Mouse (Mus musculus) midbrain, embryonic 16.5 days (tissue): ENCODE measurements around the gene Tmtc1. TPM values are rescaled to one million over a fixed set of nuclear protein-coding genes. Genes with fewer than 3 reads are reported as not detected.

ENCODE experiments used
- ATAC-seq: fragments of 200-750 bp; cut with Nextera tagmentation; 2 replicates; pipeline ENCODE4 v1.8.0; 2017; ENCODE audit warnings: moderate TSS enrichment
- H3K27ac ChIP-seq: fragments of 300-500 bp; sonication (generic); 2 replicates; pipeline ENCODE4 v1.5.1; 2014; ENCODE audit warnings: mild to moderate bottlenecking, low read length, mixed read lengths
- H3K27me3 ChIP-seq: fragments of 300-500 bp; sonication (generic); 2 replicates; pipeline ENCODE4 v1.6.1; 2014; ENCODE audit warnings: low read depth, low read length, mixed read lengths; ENCODE audit not compliant: control insufficient read depth, insufficient read depth
- H3K36me3 ChIP-seq: fragments of 300-500 bp; sonication (generic); 2 replicates; pipeline ENCODE4 v1.6.1; 2014; ENCODE audit warnings: mild to moderate bottlenecking, low read length, moderate library complexity, mixed read lengths; ENCODE audit not compliant: control insufficient read depth, insufficient read depth
- H3K4me1 ChIP-seq: fragments of 300-500 bp; sonication (generic); 2 replicates; pipeline ENCODE4 v1.6.1; 2014; ENCODE audit warnings: mild to moderate bottlenecking, low read length, mixed read lengths; ENCODE audit not compliant: control insufficient read depth, insufficient read depth
- H3K4me2 ChIP-seq: fragments of 300-500 bp; sonication (generic); 2 replicates; pipeline ENCODE4 v1.6.1; 2014; ENCODE audit warnings: mild to moderate bottlenecking, low read length, mixed read lengths
- H3K4me3 ChIP-seq: fragments of 300-500 bp; sonication (generic); 2 replicates; pipeline ENCODE4 v1.5.1; 2014; ENCODE audit warnings: low read depth, mild to moderate bottlenecking, low read length, moderate library complexity, mixed read lengths
- H3K9ac ChIP-seq: fragments of 300-500 bp; sonication (generic); 2 replicates; pipeline ENCODE4 v1.6.1; 2014; ENCODE audit warnings: low read depth, low read length, mixed read lengths
- H3K9me3 ChIP-seq: fragments of 300-500 bp; sonication (generic); replicated peaks from 2 replicates; pipeline ENCODE4 v1.6.1; 2014; ENCODE audit warnings: mild to moderate bottlenecking, low read length, mixed read lengths; ENCODE audit not compliant: control insufficient read depth, poor library complexity, severe bottlenecking
- WGBS: fragments of 180-500 bp; shearing (Covaris S2); extraction: QIAGEN DNeasy Blood & Tissue Kit; methylation state at CpG from one replicate; pipeline ENCODE4 v1.1.7; 2014; 5-methylcytosine and 5-hydroxymethylcytosine counted together
- polyA plus RNA-seq: library from polyadenylated mRNA; unstranded; fragments of >200 nt; fragmentation: Nextera tagmentation; extraction: Ambion mirVana; gene quantifications from 2 replicates; pipeline ENCODE4 v1.2.1, GENCODE M21; 2015

Gene Tmtc1
- polyA plus RNA-seq, 1 experiment from 2014 or later, result 2.9 TPM

DNA sequence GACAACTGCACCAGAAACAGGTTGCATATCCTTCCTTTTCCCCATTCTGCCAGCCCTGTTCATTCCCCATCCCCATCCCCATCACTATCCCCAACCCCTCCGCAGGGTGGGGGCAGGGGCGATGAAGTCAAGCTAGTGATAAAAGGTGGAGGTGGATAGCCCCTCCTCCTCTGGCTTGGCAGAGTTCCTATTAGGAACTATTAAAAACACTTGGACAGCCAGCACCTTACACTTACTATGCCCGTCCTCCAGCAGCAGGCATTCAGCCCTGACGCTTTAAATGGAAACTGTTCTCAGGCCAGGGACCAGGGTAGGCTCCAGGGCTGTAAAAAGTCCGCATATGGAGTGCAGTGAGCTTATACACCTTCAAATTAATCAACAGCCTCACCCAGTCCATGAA is 2.3 kb downstream of the Tmtc1 start:
- Histone ChIP-seq H3K4me3 (peak overlapping the region; percentile 78), H3K36me3 (no peaks in the 10 kb centered on the region), H3K9ac (peak overlapping the region; percentile 32; the same call in 1 of the 2 replicates), H3K4me1 (peaks cover 16% of the 10 kb centered on the region), H3K27ac (no peak overlapping the region), H3K9me3 (no peaks in the 10 kb centered on the region), H3K27me3 (no peaks in the 10 kb centered on the region), H3K4me2 (peak overlapping the region; percentile 72)
- no peak for ATAC-seq
- WGBS, result 14% methylated on average over 5 of the region's 5 CpGs

- Histone ChIP-seq H3K4me2 (no peak overlapping the region), H3K4me3 (no peak overlapping the region), H3K27me3 (no peaks in the 10 kb centered on the region), H3K27ac (no peak overlapping the region), H3K9me3 (no peaks in the 10 kb centered on the region), H3K9ac (no peak overlapping the region), H3K4me1 (peaks cover 16% of the 10 kb centered on the region), H3K36me3 (no peaks in the 10 kb centered on the region)
- ATAC-seq, result no peak
- WGBS, result 77% methylated on average over 4 of the region's 4 CpGs
These were observed 5.1 kb downstream of the Tmtc1 start for GRCm38 (mm10) chr6:148439101-148439500.

GRCm38 (mm10) chr6:148437565-148437964 is 6.6 kb downstream of the Tmtc1 start:
- 93% methylated on average over 1 of the region's 1 CpGs for WGBS
- H3K9ac ChIP-seq, result no peak overlapping the region
- no peaks in the 10 kb centered on the region for H3K27me3 ChIP-seq
- no peaks in the 10 kb centered on the region for H3K9me3 ChIP-seq
- H3K4me2 ChIP-seq, result no peak overlapping the region
- H3K36me3 ChIP-seq, result no peaks in the 10 kb centered on the region
- no peak overlapping the region for H3K4me3 ChIP-seq
- H3K27ac ChIP-seq, result no peak overlapping the region
- ATAC-seq, result no peak
- H3K4me1 ChIP-seq, result peaks cover 10% of the 10 kb centered on the region

GRCm38 (mm10) chr6:148436441-148437001 is 7.7 kb downstream of the Tmtc1 start:
- no peak for ATAC-seq
- H3K36me3 ChIP-seq, result no peaks in the 10 kb centered on the region
- 85% methylated on average over 7 of the region's 7 CpGs for WGBS
- H3K27me3 ChIP-seq, result no peaks in the 10 kb centered on the region
- no peaks in the 10 kb centered on the region for H3K9me3 ChIP-seq
- 0 out of 2 replicates have a peak, but pooled peaks cover 2% of the 10 kb centered on the region for H3K4me1 ChIP-seq
- H3K9ac ChIP-seq, result no peak overlapping the region
- no peak overlapping the region for H3K27ac ChIP-seq
- H3K4me3 ChIP-seq, result no peak overlapping the region
- H3K4me2 ChIP-seq, result no peak overlapping the region

- WGBS, result 53% methylated on average over 7 of the region's 7 CpGs
- no peaks in the 10 kb centered on the region for H3K27me3 ChIP-seq
- H3K9me3 ChIP-seq, result no peaks in the 10 kb centered on the region
- H3K36me3 ChIP-seq, result no peaks in the 10 kb centered on the region
- H3K4me2 ChIP-seq, result no peak overlapping the region
- no peak overlapping the region for H3K4me3 ChIP-seq
- 0 out of 2 replicates have a peak, but pooled peaks cover 3% of the 10 kb centered on the region for H3K4me1 ChIP-seq
- H3K9ac ChIP-seq, result no peak overlapping the region
- 0 out of 2 replicates have a peak, but pooled peaks have one; percentile 32 for ATAC-seq
- H3K27ac ChIP-seq, result no peak overlapping the region
These were observed 22.6 kb downstream of the Tmtc1 start for GRCm38 (mm10) chr6:148421577-148421976.

- no peaks in the 10 kb centered on the region for H3K27me3 ChIP-seq
- no peaks in the 10 kb centered on the region for H3K36me3 ChIP-seq
- no peaks in the 10 kb centered on the region for H3K9me3 ChIP-seq
- H3K4me1 ChIP-seq, result 0 out of 2 replicates have a peak, but pooled peaks cover 3% of the 10 kb centered on the region
- WGBS, result 88% methylated on average over 6 of the region's 6 CpGs
- no peak for ATAC-seq
- H3K4me2 ChIP-seq, result no peak overlapping the region
- H3K9ac ChIP-seq, result no peak overlapping the region
- no peak overlapping the region for H3K4me3 ChIP-seq
- H3K27ac ChIP-seq, result no peak overlapping the region
These were observed 23.8 kb downstream of the Tmtc1 start for GRCm38 (mm10) chr6:148420387-148420786.

DNA sequence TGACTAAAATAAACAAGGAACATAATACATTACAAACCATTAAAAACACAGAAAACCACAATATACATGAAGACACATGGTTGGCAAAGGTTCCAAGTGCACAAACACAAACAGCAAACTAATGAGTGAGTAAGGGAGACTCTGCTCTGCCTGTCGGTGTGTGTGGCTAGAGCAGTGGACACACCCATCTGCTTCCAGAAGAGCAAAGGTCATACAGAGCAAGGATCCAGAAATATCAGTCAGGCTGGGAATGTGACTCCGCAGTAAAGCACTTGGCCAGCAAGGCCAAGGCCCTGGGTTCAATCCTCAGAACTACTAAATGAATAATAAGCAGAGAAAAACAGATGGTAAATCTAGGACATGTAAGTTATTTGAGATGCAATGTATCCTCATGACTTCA is 27.6 kb downstream of the Tmtc1 start:
- H3K4me3 ChIP-seq, result no peak overlapping the region
- H3K4me1 ChIP-seq, result no peaks in the 10 kb centered on the region
- no peak overlapping the region for H3K27ac ChIP-seq
- no peaks in the 10 kb centered on the region for H3K27me3 ChIP-seq
- no peak overlapping the region for H3K9ac ChIP-seq
- no peak for ATAC-seq
- H3K36me3 ChIP-seq, result no peaks in the 10 kb centered on the region
- WGBS, result 75% methylated on average over 2 of the region's 2 CpGs
- no peak overlapping the region for H3K4me2 ChIP-seq
- H3K9me3 ChIP-seq, result no peaks in the 10 kb centered on the region

DNA sequence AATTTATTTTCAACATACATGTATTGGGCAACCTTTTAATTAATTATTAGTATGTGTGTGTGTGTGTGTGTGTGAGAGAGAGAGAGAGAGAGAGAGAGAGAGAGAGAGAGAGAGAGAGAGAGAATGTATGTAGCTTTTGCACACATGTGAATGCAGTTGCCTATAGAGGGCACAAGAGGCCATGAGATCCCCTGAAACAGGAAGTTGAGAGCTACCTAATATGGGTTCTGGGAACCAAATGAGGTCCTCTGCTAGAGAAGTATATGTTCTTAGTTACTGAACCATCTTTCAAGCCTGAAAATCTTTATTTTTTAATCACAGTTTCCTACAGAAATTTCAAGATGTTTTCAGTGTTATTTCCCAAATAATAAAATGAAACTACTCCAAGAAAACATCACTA is 30.6 kb downstream of the Tmtc1 start:
- no peaks in the 10 kb centered on the region for H3K4me1 ChIP-seq
- H3K27ac ChIP-seq, result no peak overlapping the region
- H3K4me2 ChIP-seq, result no peak overlapping the region
- H3K36me3 ChIP-seq, result peaks cover 3% of the 10 kb centered on the region
- no peaks in the 10 kb centered on the region for H3K9me3 ChIP-seq
- H3K27me3 ChIP-seq, result no peaks in the 10 kb centered on the region
- H3K4me3 ChIP-seq, result no peak overlapping the region
- no peak overlapping the region for H3K9ac ChIP-seq
- no peak for ATAC-seq

DNA sequence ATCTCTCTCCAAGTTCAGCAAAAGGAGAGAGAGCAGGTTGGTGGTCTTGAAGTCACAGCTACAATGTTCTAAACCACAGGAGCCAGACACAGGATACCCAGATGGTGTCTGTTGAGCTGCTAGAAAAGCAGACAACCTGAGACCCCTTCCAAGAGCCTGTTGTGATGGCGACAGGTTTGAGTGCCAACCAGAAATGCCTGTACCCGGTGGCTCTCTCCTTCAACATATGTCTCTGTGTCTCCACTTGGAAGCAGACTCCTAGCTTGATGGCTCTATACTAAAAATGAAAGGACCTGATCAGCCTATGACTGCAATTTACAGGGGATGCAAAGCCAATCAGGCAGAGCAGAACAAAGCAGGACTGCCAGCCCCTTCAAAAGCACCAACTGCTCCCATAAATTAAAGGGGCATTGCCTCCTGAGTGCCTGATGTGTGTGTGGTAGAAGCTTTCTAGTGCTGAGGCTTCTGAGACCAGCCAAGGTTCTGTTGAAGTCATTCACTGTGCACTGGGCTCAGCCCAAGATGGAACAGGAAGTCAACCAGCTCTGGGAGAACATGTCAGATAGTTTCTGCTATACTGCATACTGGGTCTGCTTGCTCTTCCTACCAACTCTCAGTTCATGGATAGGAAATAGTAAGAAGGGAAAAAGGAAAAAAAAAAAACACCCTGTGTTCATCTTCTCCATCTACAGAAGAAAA is 37.2 kb downstream of the Tmtc1 start:
- Histone ChIP-seq H3K4me2 (no peak overlapping the region), H3K9ac (no peak overlapping the region), H3K4me3 (no peak overlapping the region), H3K27ac (no peak overlapping the region), H3K9me3 (no peaks in the 10 kb centered on the region), H3K36me3 (peaks cover 3% of the 10 kb centered on the region), H3K27me3 (no peaks in the 10 kb centered on the region), H3K4me1 (no peaks in the 10 kb centered on the region)
- ATAC-seq, result no peak
- 82% methylated on average over 2 of the region's 2 CpGs for WGBS
